Mouse (Mus musculus) common myeloid progenitor, adult 5-6 weeks (primary cell): ENCODE results near the gene Efcab5. TPM values are rescaled to one million over a fixed set of nuclear protein-coding genes. Genes with fewer than 3 reads are reported as not detected.
"Not testable (repeated sequence)": the region's sequence is repeated elsewhere in the genome, so short reads cannot be mapped to it uniquely, and the experiment has no call there.

Source experiments
- ATAC-seq: replicated peaks from 2 replicates; pipeline ENCODE4 v1.8.0; 2016; ENCODE audit warnings: low read depth, mild to moderate bottlenecking, moderate TSS enrichment, inconsistent platforms; ENCODE audit not compliant: poor library complexity, severe bottlenecking
- total RNA-seq: library from RNA; stranded (forward); fragments of 200-1000, 187-1606 nt; gene quantifications from 2 replicates; pipeline ENCODE4 v1.2.3, GENCODE M21; 2017

Gene Efcab5
- total RNA-seq, 1 experiment from 2014 or later, result 0.55 TPM

GRCm38 (mm10) chr11:77100137-77100937 is 88.4 kb downstream of the Efcab5 start:
- ATAC-seq, result peak; percentile 82

- ATAC-seq, result no peak
Measured at GRCm38 (mm10) chr11:77098332-77098972, 90.3 kb downstream of the Efcab5 start.

GRCm38 (mm10) chr11:77096991-77097390 is 91.8 kb downstream of the Efcab5 start:
- no peak for ATAC-seq

- ATAC-seq, result no peak
Measured at GRCm38 (mm10) chr11:77096581-77096980, 92.2 kb downstream of the Efcab5 start.

GRCm38 (mm10) chr11:77095206-77095605 is 93.6 kb downstream of the Efcab5 start:
- no peak for ATAC-seq

GRCm38 (mm10) chr11:77094136-77094535 is 94.6 kb downstream of the Efcab5 start:
- ATAC-seq, result no peak

- peak; percentile 65 for ATAC-seq
Measured at GRCm38 (mm10) chr11:77093208-77093607, 95.6 kb downstream of the Efcab5 start.

GRCm38 (mm10) chr11:77089162-77089561 is 99.6 kb downstream of the Efcab5 start:
- ATAC-seq, result no peak

- ATAC-seq, result no peak
Measured at GRCm38 (mm10) chr11:77087004-77087403, 101.8 kb downstream of the Efcab5 start.

- no peak for ATAC-seq
Measured at GRCm38 (mm10) chr11:77084001-77084682, 104.6 kb downstream of the Efcab5 start.

GRCm38 (mm10) chr11:77079361-77079760 is 109.4 kb downstream of the Efcab5 start:
- no peak for ATAC-seq

GRCm38 (mm10) chr11:77078273-77079134 is 110.3 kb downstream of the Efcab5 start, which contains the start of gene Nsrp1:
Nsrp1 (minus strand) TSS chr11:77078435.
- ATAC-seq, result peak; percentile 100

GRCm38 (mm10) chr11:77077792-77078191 is 111.0 kb downstream of the Efcab5 start:
- ATAC-seq, result peak; percentile 7; the same call in 1 of the 2 replicates

- not testable (repeated sequence) for ATAC-seq
Measured at GRCm38 (mm10) chr11:77077331-77077730, 111.4 kb downstream of the Efcab5 start.

- peak; percentile 39; the same call in 1 of the 2 replicates for ATAC-seq
Measured at GRCm38 (mm10) chr11:77070721-77071120, 118.0 kb downstream of the Efcab5 start.

- no peak for ATAC-seq
Measured at GRCm38 (mm10) chr11:77068825-77069224, 119.9 kb downstream of the Efcab5 start.

GRCm38 (mm10) chr11:77063406-77063805 is 125.4 kb downstream of the Efcab5 start:
- ATAC-seq, result no peak

GRCm38 (mm10) chr11:77061951-77062350 is 126.8 kb downstream of the Efcab5 start:
- ATAC-seq, result no peak

- no peak for ATAC-seq
Measured at GRCm38 (mm10) chr11:77042816-77043215, 146.0 kb downstream of the Efcab5 start.

GRCm38 (mm10) chr11:77041891-77042290 is 146.9 kb downstream of the Efcab5 start:
- ATAC-seq, result no peak
